Mouse (Mus musculus): ENCODE results near the gene Fbxo28.

- no peak for TF ChIP-seq CTCF (IDR thresholded peaks at IDR 0.05; ENCODE audit: extremely low read depth, insufficient read length, insufficient replicate concordance, low read depth, low read length)
- no peak for TF ChIP-seq POLR2A (IDR thresholded peaks at IDR 0.05; ENCODE audit: low read depth, low read length)
These were observed 58.2 kb downstream of the Fbxo28 start for GRCm38 (mm10) chr1:182283231-182283630.

All from small intestine, adult 2 months (tissue).